Mouse (Mus musculus) small intestine, adult 2 months (tissue): Measurements from ENCODE around the gene Ubash3a. TPM values are rescaled to one million over a fixed set of nuclear protein-coding genes. Genes with fewer than 3 reads are reported as not detected.

ENCODE experiments used
- H3K27ac ChIP-seq: fragments of 200-500 bp; 2 replicates; pipeline ENCODE4 v1.5.1; 2012; ENCODE audit warnings: low read depth, low read length, control low read depth, inconsistent platforms; ENCODE audit not compliant: insufficient read depth
- H3K27me3 ChIP-seq: fragments of 200-500 bp; 2 replicates; pipeline ENCODE4 v1.6.1; 2012; ENCODE audit warnings: mild to moderate bottlenecking, moderate library complexity, low read length, inconsistent platforms; ENCODE audit not compliant: control insufficient read depth, insufficient read depth
- H3K36me3 ChIP-seq: fragments of 200-500 bp; 2 replicates; pipeline ENCODE4 v1.6.1; 2012; ENCODE audit warnings: mild to moderate bottlenecking, low read length, control low read depth, inconsistent platforms; ENCODE audit not compliant: control insufficient read depth, insufficient read depth
- H3K4me1 ChIP-seq: fragments of 200-500 bp; 2 replicates; pipeline ENCODE4 v1.6.1; 2012; ENCODE audit warnings: low read length, inconsistent platforms, mixed read lengths; ENCODE audit not compliant: control insufficient read depth, insufficient read depth, insufficient read length
- H3K4me3 ChIP-seq: fragments of 200-500 bp; 2 replicates; pipeline ENCODE4 v1.5.1; 2012; ENCODE audit warnings: low read depth, mild to moderate bottlenecking, control low read depth, inconsistent platforms, low read length, moderate library complexity
- CTCF ChIP-seq: fragments of 200-500 bp; IDR thresholded peaks from 2 replicates; pipeline ENCODE4 v1.5.1; 2012; ENCODE audit warnings: low read depth, mild to moderate bottlenecking, control low read depth, inconsistent platforms, low read length, moderate library complexity, mixed read lengths; ENCODE audit not compliant: insufficient replicate concordance, insufficient read length; ENCODE audit errors: extremely low read depth
- POLR2A ChIP-seq: fragments of 200-500 bp; IDR thresholded peaks from 2 replicates; pipeline ENCODE4 v1.6.1; 2012; ENCODE audit warnings: low read depth, mild to moderate bottlenecking, control low read depth, inconsistent platforms, low read length, moderate library complexity
- WGBS: fragments of 180-500 bp; shearing (Covaris S2); methylation state at CpG from one replicate; pipeline ENCODE4 v1.1.7; 2018; 5-methylcytosine and 5-hydroxymethylcytosine counted together
- polyA plus RNA-seq: library from polyadenylated mRNA; depleted of rRNA; stranded (reverse); fragments of >200 nt; gene quantifications from 2 replicates; pipeline ENCODE4 v1.2.3, GENCODE M21; 2012

The Ubash3a gene
- polyA plus RNA-seq, 1 experiment = 0.98 TPM

DNA sequence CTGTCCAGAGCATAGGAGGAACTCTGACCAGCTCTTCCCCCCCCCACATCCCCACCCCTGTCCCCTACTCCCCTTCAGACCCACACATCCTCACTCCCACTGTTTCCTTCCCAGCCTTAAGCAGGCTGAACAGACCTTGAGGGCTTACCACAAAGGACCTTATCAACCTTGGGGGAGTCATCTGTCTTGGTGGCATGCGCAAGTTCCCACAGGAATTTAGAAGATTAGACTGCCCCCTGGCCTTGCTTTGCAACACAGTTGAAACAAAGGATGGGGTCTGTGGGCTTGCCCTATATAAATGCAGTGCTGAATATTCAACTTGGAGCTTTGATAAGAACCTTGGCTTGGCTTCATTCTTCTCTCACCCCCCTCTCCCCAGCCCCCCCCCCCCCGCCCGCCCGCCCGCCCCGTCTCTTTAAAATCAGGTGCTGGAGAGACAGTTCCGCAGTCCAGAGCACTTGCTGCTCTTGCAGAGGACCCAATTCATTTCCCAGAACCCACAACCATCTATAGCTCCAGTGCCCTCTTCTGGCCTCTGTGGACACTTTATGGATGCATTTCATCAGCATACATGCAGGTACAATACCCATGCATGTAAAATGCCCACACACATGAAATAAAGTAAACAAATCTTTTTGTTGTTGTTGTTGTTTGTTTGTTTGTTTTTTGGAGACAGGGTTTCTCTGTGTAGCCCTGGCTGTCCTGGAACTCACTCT is 63.6 kb downstream of the Ubash3a start:
- no peak overlapping the region for H3K4me3 ChIP-seq
- H3K4me1 ChIP-seq = no peaks in the 10 kb centered on the region
- no peaks in the 10 kb centered on the region for H3K27me3 ChIP-seq
- H3K27ac ChIP-seq = no peak overlapping the region
- no peaks in the 10 kb centered on the region for H3K36me3 ChIP-seq
- WGBS = 49% methylated on average over 7 of the region's 7 CpGs
- no peak for TF ChIP-seq CTCF
- TF ChIP-seq POLR2A = no peak

DNA sequence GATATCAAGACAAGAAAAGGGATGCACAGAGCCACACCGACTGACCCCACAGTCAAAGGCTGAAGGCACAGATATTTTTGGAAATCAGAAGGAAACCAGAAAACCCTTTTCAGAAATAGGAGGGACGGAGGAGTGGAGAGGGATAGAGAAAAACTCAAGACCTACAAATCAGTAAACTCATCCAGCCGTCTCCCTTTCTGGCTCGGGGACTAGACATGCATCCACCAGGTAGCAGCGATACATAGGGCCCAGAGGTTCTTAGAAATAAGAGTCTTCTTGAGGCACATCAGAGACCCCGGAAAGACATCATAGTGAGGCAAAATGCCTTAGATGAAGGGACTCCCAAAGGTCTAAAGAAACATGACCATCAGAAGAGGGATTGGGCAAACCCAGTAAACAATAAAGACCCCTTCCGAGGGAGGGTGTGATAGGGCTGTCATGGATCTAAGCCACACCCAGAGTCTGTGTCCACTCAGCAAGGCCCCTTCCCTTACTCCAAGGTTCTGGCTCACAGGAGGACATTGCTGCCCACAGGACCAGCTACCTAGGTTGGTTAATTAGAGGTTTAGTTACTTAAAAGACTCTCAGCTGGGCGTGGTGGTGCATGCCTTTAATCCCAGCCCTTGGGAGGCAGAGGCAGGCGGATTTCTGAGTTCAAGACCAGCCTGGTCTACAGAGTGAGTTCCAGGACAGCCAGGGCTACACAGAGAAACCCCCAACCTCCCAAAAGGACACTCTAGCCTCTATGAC is 64.9 kb downstream of the Ubash3a start:
- H3K27ac ChIP-seq = no peak overlapping the region
- no peak overlapping the region for H3K4me3 ChIP-seq
- no peak for TF ChIP-seq POLR2A
- no peak for TF ChIP-seq CTCF
- H3K4me1 ChIP-seq = peaks cover 6% of the 10 kb centered on the region; the same call in 1 of the 2 replicates
- H3K36me3 ChIP-seq = no peaks in the 10 kb centered on the region
- H3K27me3 ChIP-seq = no peaks in the 10 kb centered on the region
- 85% methylated on average over 9 of the region's 9 CpGs for WGBS

DNA sequence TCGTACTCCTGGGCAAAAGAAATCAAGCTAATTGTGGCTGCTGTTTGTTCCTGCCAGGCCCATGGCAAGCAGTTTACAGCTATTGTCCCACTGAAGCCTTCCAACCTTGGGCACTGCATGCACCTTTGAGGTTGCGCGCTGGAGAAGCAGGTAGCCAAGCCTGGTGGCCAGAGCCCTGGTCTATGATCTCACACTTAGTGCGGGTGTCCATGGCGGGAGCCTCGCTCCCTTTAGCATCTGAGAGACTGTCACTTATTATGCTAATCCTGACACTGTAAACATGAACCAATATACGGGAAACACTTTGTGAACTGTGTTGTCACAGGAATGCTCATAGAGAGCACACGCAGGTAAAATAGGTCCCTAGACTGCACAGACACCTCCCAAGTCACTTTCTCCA is 66.0 kb downstream of the Ubash3a start:
- no peak for TF ChIP-seq POLR2A
- no peak for TF ChIP-seq CTCF
- Histone ChIP-seq H3K27me3 (no peaks in the 10 kb centered on the region), H3K36me3 (no peaks in the 10 kb centered on the region), H3K4me1 (peaks cover 6% of the 10 kb centered on the region; the same call in 1 of the 2 replicates), H3K27ac (no peak overlapping the region), H3K4me3 (no peak overlapping the region)
- WGBS = 93% methylated on average over 8 of the region's 8 CpGs

DNA sequence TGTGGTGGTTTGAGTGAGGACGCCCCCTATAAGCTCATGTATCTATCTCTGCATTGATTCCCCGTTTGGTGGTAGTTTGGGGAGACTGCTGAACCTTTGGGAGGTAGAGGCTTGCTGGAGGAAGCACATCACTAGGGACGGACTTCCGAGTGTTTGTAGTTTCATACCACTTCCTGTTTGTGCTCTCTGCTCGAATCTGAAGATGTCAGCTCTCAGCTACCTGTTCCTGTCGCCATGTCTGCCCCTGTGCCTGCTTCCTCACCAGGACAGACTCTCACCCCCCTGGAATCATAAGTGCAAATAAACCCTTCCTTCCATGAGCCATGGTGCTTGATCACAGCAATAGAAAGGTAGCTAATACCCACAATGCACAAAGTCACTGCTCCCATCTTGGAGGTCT is 67.5 kb downstream of the Ubash3a start:
- Histone ChIP-seq H3K36me3 (no peaks in the 10 kb centered on the region), H3K4me1 (peaks cover 6% of the 10 kb centered on the region; the same call in 1 of the 2 replicates), H3K27ac (no peak overlapping the region), H3K4me3 (no peak overlapping the region), H3K27me3 (no peaks in the 10 kb centered on the region)
- TF ChIP-seq CTCF (no peak), POLR2A (no peak)
- 73% methylated on average over 6 of the region's 6 CpGs for WGBS

DNA sequence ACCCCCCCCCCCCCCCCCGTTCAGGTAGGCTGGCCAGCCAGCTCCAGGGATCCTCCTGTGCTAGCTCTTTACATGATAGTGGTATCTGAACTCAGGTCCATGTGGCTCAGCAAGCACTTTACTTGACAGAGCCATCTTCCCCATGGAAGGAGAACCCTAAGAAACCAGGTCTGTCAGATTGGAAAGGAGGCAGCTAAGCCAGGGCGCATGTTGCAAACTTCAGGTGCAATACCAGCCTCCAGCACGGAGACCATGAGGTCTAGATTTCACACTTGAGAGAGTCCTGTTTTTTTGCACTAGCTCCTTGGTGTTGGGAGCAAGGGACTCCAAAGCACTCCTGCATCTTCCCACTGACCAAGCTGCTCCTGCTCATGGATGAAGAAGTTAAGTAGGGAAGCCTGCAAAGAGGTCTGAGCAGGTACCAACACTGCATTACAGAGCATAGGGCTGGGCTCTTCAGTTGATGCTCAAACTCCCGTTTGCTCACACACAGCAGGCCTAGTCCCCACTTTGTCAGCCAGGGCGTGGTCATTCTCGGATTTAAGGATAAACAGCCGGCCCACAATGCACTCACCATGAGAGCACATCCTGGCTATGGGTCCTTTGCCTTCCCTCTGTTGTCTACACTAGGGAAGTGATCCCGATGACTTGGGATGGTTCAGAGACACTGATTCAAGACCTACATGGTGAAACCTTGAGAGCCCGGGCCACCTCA is 68.7 kb downstream of the Ubash3a start:
- H3K4me3 ChIP-seq = peak overlapping the region; percentile 65

DNA sequence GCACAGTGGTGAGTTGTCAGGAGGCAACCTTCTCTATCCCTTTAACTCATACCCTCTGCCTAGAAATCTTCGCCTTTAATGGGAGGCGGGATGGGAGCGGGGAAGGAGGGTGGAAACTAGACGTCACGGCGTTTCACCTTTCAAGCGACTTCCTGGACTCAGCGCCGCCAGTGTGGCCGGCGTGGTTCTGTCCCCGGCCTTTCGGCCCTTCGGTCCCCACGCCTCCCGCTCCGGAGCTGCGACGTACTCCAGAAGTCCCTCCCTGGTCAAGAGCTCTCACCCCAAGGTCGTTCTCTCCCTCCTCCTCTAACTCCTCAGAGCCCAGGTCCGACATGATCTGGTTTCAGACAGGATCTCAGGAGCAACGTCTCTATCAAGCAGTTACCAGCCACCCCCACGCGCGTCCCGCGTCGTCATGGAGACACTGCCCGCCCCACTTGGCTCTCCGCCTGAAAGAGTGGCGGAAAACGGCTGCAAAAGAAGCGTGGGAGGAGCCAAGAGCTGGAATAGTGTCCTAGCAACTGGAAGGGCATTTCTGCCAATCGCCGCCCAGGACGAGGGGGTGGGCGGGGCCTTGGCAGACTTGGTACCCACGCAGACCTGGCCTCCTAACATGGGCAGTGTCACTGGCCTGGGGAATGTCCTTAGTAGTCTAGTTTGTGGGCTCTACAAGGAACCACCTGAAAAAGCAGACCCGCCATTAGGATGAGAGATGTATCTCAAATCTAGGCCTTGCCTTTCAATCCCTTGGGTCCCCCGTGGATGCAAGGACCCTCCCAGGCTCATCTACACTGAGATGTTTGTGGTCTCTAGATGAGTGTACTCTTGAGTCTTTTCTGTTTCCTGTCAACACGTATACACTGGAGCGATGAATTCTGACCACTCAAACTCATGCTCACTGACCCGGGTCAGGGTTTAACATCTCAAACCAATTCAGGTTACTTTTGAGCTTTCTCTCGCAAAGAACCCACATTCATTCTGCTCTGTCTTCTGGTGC is 69.5 kb downstream of the Ubash3a start, which contains the start of gene Rsph1:
Gene Rsph1, minus strand, starts transcription at position 462 of the 997 bp plus-strand sequence.
- TF ChIP-seq CTCF = no peak
- TF ChIP-seq POLR2A = no peak
- Histone ChIP-seq H3K27me3 (no peaks in the 10 kb centered on the region), H3K36me3 (no peaks in the 10 kb centered on the region), H3K27ac (no peak within 1 kb of the TSS), H3K4me3 (peak within 1 kb of the TSS; percentile 65), H3K4me1 (peaks cover 6% of the 10 kb centered on the region; the same call in 1 of the 2 replicates)
- WGBS = 10% methylated on average over 44 of the region's 44 CpGs

More for the DNA sequence above, 68.7 kb downstream of the Ubash3a start:
- H3K27ac ChIP-seq = no peak overlapping the region
- H3K27me3 ChIP-seq = no peaks in the 10 kb centered on the region
- TF ChIP-seq CTCF (no peak), POLR2A (no peak)
- no peaks in the 10 kb centered on the region for H3K36me3 ChIP-seq
- 37% methylated on average over 9 of the region's 9 CpGs for WGBS
- peaks cover 6% of the 10 kb centered on the region; the same call in 1 of the 2 replicates for H3K4me1 ChIP-seq
